Mouse (Mus musculus) brown adipose tissue, adult 24 weeks (tissue): Measurements from ENCODE around the gene Trim25. TPM values are rescaled to one million over a fixed set of nuclear protein-coding genes. Genes with fewer than 3 reads are reported as not detected.
"Not testable (repeated sequence)": the region's sequence is repeated elsewhere in the genome, so short reads cannot be mapped to it uniquely, and the experiment has no call there.

Source experiments
- H3K27ac ChIP-seq: fragments of 200-500 bp; replicated peaks from 2 replicates; pipeline ENCODE4 v1.5.1; 2012; ENCODE audit warnings: low read depth, mild to moderate bottlenecking, low read length
- H3K4me1 ChIP-seq: fragments of 200-500 bp; 2 replicates; pipeline ENCODE4 v1.6.1; 2012; ENCODE audit warnings: low read length, mixed read lengths; ENCODE audit not compliant: control insufficient read depth, insufficient read depth, insufficient read length
- H3K4me3 ChIP-seq: fragments of 200-500 bp; 2 replicates; pipeline ENCODE4 v1.5.1; 2012; ENCODE audit warnings: low read depth, mild to moderate bottlenecking, low read length, moderate library complexity; ENCODE audit not compliant: insufficient read depth
- polyA plus RNA-seq: library from polyadenylated mRNA; stranded (reverse); fragments of >200 nt; gene quantifications from 2 replicates; pipeline ENCODE4 v1.2.4, GENCODE M21; 2012; ENCODE audit not compliant: missing spikeins, insufficient read depth, insufficient read length

The Trim25 gene
- polyA plus RNA-seq, 1 experiment: 8.6 TPM

DNA sequence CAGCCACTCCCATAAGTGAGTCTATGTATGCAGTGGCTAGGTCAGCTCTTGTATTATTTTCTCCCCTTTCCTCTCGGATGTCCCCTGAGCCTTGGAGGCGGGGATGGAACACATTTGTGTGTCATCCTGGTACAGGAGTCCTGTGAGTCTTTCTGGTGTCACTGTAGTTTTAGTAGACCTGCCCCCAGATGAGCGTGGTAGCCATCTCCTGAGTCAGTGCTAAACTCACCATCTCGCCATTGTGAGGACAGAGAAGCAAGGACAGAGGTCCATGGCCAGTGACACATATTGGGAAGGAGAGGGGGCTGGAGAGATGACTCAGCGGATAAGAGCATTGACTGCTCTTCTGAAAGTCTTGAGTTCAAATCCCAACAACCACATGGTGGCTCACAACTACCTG, 22.0 kb upstream of the Trim25 start:
- Histone ChIP-seq H3K4me3 (no peak overlapping the region), H3K4me1 (peaks cover 4% of the 10 kb centered on the region; the same call in 1 of the 2 replicates), H3K27ac (no peak overlapping the region)

DNA sequence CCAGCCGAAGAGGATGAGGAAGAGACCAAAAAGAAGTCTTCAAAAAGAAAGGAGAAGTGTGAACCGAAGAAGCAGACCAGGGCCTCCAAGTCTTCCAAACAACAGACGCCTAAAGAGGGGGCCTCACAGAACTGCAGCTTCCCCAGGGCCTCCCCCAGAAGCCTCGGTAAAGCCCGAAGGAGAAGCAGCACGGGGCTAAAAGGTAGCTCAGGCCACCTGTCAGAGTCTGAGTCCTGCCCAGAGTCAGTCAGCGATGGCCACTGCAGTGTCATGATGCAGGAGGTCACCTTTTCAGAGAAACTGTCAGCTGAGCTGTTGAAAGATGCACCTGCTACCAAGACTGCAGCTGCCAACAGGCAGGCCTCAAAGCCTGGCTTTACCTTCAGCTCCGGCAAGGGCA, 17.8 kb upstream of the Trim25 start:
- Histone ChIP-seq H3K27ac (no peak overlapping the region), H3K4me3 (no peak overlapping the region), H3K4me1 (no peaks in the 10 kb centered on the region)

DNA sequence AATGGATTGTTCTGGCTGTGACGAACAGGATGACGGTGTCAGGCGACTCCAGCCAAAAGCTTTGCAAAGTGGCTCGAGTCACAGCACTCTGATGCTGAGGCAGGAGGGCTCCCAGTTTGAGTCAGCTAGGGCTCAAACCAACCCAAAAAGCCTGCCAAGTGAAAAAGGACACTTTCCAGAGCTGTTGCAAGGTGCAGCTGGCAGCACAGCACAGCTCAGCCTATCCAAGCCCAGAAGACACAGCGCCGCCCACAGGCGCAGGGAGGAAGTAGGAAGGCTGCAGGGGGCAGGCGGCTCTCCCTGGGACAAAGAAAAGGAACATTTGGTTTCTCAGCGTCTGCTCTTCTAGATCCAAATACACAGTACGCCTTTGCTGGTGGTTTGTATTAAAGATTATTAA, 12.6 kb upstream of the Trim25 start:
- Histone ChIP-seq H3K4me1 (no peaks in the 10 kb centered on the region), H3K4me3 (no peak overlapping the region), H3K27ac (no peak overlapping the region)

DNA sequence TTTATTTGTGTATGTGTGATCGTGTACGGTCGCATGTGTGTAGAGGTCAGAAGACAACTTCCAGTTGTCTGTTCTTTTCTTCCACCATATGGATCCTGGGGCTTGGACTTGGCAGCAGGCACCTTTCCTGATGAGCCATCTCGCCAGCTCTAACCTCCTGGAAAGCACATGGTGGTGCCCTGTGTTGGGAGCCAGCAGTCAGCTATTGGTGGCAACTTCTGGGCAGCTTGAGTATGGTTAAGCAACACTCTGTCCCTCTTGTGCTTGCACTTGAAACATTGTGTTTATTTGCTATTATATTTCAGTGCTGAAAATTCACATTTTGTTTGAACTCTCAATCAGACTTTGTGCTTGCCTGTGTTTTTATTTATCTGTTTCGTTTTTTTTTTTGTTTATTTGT, 10.2 kb upstream of the Trim25 start:
- Histone ChIP-seq H3K27ac (no peak overlapping the region), H3K4me1 (no peaks in the 10 kb centered on the region), H3K4me3 (no peak overlapping the region)

DNA sequence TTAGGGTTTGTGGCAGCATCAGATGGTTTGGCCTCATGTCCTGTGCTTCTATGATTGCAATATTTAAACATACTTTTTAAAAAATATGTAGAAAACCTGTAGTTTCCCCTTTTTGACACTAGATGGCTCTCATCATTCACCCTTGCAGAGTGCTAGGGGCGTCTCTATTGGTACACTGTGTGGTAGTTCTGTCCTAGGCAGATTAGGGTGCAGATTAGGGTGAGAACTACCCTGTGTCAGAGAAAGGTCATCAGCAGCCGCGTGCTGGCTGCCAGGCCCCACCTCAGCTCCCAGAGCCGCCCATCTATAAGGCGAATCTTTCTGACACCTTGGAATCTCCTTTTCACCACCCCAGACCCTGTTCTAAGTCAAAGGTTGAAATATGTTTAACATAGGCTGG, 9.6 kb upstream of the Trim25 start:
- H3K27ac ChIP-seq: no peak overlapping the region
- H3K4me1 ChIP-seq: no peaks in the 10 kb centered on the region
- no peak overlapping the region for H3K4me3 ChIP-seq

DNA sequence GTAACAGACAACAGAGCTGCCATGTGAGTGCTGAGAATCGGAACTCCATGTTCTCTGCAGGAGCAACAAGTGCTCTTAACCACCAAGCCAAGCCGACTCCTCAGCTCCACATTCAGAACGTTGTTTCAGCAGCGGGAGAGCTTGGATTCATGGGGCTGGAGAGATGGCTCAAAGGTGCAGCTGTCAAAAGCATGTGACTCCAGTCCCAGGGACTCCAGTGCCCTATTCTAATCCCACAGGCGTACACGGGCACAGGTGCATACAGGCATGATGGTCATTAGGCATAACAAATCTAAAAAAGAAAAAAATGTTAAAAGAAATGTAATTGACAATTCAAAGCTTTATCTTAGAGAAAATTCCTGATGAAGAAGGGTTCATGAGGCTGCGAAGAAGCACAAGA, 6.0 kb upstream of the Trim25 start:
- H3K4me1 ChIP-seq: peaks cover 5% of the 10 kb centered on the region; the same call in 1 of the 2 replicates
- no peak overlapping the region for H3K4me3 ChIP-seq

DNA sequence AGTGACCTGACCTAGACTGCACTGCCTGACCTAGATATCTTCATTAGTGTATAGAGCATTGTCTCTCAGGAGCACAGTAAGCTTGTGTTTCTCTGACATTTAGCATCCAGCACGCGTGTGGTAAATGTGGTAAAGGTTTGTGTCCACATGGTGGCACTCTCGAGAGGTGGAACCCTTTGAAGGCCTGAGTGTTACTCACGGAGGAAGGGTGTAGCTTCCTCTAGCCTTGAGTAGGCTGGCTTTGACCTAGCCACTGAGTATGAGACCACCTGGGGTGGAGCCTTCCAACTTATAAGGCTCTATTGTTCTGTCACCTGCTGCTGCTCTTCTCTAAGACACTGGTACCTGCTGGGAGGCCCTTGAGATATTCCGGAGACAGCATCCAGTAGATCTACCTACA, 5.6 kb upstream of the Trim25 start:
- Histone ChIP-seq H3K4me3 (no peak overlapping the region), H3K27ac (peak overlapping the region; percentile 67), H3K4me1 (peaks cover 7% of the 10 kb centered on the region; the same call in 1 of the 2 replicates)

More for the DNA sequence above, 6.0 kb upstream of the Trim25 start:
- H3K27ac ChIP-seq: no peak overlapping the region

DNA sequence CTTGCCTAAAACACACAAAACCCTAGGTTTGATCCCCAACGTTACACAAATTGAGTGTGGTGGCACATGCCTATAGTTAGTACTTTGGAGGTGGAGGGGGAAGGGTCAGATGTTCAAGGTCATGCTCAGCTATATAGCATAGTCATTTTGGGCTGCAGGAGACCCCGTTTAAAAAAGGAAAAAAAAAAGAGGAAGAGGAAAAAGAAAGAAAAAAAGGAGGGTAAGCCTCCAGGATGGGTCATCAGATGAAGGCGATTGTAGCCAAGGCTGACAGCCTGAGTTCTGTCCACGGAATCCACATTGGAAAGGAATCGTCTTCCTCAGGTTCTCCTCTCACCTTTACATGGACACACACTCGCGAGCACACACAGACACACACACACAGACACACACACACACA, 4.7 kb upstream of the Trim25 start:
- peak overlapping the region; percentile 67 for H3K27ac ChIP-seq
- H3K4me1 ChIP-seq: peaks cover 7% of the 10 kb centered on the region; the same call in 1 of the 2 replicates
- H3K4me3 ChIP-seq: no peak overlapping the region

DNA sequence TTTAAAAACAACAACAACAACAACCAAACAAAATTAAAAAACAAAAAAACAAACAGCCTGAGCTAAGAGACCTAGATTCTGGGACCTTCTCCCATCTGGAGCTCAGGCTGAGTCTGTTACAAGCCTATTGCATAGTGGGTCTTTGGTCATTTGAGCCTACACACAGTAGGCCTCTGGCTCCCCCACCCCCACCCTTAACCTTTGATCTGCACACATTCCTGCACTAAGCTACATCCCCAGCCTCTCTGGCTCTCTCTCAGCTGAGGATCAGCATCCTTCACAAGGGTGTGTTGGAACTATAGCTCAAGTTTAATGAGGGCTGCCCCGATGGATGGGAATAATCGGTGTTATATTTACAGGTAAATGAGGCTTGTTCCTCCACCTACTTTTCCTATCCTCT, 3.6 kb upstream of the Trim25 start:
- Histone ChIP-seq H3K27ac (peak overlapping the region; percentile 94), H3K4me3 (no peak overlapping the region), H3K4me1 (peaks cover 7% of the 10 kb centered on the region; the same call in 1 of the 2 replicates)

DNA sequence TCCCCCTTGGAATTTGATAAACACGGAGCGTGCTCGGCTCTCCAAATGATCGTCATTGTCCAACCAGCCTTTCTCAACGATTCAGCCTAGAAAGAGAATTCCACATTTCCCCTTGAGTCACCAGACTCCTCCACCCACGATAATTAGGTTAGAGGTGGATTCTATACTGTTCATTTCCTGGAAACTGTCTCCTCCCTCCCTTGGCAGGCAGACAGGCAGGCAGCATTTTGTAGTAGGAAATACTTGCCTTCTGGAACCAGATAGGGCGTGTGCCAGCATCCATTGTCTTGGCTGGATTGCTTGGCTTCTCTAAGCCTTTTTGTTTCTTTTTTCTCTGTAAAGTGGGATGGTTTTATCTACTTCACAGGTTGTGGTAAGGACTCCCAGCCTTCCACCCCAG, 2.7 kb upstream of the Trim25 start:
- peak overlapping the region; percentile 94 for H3K27ac ChIP-seq
- H3K4me1 ChIP-seq: peaks cover 10% of the 10 kb centered on the region
- H3K4me3 ChIP-seq: peak overlapping the region; percentile 11; the same call in 1 of the 2 replicates

DNA sequence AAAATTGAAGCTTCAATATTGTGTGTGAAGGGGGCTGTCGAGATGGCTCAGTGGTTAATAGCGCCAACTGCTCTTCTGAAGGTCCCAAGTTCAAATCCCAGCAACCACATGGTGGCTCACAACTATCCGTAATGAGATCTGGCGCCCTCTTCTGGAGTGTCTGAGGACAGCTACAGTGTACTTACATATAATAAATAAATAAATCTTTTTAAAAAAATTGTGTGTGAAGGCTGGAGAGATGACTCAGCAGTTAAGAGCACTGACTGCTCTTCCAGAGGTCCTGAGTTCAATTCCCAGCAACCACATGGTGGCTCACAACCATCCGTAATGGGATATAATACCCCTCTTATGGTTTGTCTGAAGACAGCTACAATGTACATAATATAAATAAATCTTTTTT, 1.8 kb upstream of the Trim25 start:
- not testable (repeated sequence) for H3K4me3 ChIP-seq
- H3K27ac ChIP-seq: peak overlapping the region; percentile 84; the same call in 1 of the 2 replicates

DNA sequence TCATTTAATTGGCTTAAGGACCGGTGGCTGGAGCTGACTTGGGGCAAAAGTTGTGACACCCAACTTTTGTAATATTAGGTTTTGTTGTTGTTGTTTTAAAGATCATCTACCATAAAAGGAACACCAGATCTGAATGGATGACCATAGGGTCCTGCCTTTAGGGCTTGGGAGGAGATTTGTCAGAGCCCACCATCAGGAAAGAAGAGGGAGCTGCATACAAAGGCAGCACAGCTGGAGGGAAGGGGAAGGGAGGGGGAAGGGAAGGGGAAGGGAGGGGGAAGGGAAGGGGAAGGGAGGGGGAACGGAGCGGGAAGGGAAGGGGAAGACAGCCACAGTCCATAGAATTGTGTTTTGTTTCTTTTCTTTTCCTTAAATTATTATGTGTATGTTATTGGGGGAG, 770 bp upstream of the Trim25 start:
- Histone ChIP-seq H3K27ac (peak overlapping the region; percentile 61), H3K4me1 (peaks cover 15% of the 10 kb centered on the region), H3K4me3 (no peak overlapping the region; the same call in 1 of the 2 replicates)

More for the DNA sequence above, 1.8 kb upstream of the Trim25 start:
- H3K4me1 ChIP-seq: not testable (repeated sequence)

DNA sequence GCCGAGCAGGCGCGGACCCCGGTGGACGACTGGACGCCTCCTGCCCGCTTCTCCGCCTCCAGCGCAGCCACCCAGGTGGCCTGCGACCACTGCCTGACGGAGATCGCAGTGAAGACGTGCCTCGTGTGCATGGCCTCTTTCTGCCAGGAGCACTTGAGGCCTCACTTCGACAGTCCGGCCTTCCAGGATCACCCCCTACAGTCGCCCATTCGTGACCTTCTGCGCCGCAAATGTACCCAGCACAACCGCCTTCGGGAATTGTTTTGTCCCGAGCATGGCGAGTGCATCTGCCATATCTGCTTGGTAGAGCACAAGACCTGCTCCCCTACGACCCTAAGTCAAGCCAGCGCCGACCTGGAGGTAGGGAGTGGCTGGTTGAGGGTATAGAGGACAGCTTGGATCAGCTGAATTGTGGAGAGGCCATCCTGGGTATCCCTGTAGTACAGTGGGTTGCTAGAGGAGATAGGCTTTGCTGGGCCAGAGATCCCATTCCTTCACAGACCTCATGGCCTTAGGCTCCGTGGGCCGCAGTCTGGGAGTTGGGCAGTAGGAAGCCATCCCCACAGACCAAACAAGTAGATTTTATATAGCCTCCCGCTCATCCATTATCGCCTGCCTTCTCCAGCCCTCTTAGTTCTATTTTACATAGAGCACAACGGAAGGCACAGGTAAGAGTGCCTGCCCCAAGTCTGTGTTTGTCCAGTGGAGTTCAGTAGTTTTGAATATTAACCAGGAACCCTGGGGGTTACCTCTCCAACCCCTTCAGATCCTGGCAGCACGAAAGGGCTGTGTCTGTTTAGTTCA, 749 bp downstream of the Trim25 start:
- H3K27ac ChIP-seq: peak overlapping the region; percentile 91
- peak overlapping the region; percentile 68 for H3K4me3 ChIP-seq
- H3K4me1 ChIP-seq: peaks cover 25% of the 10 kb centered on the region

DNA sequence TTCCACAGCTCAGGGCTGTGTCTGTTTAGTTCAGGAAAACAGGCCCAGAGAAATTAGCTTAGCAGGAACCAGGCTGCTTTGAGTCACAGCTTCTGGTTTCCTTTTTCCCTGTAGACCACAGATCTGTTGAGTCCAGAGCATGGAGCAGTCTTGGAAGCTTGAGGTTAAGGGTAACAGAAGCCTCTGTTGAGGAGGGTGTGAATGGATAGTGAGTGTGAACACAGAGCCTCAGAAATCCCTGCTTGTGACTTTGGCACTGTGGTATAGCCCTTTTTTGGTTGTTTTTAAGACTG, 1.3 kb downstream of the Trim25 start:
- H3K4me1 ChIP-seq: peaks cover 25% of the 10 kb centered on the region
- peak overlapping the region; percentile 91 for H3K27ac ChIP-seq
- peak overlapping the region; percentile 68 for H3K4me3 ChIP-seq

DNA sequence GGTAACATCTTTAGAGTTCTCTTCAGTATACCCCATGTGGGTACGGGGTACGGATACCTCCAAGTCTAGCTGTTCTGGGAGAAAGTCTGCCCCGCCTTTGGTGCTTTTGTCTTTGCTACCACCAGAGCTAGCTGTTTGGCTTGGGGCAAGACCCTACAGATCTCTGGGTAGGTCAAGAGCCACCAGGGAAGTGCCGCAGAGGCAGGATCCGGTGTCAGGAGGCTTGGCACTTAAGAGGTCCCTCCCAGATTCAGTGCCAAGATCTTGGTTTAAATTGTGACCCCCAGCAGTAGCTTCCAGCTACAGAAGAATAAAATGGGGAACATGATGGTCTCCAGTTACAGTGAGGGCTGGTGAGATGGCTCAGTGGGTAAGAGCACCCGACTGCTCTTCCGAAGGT, 2.4 kb downstream of the Trim25 start:
- peaks cover 22% of the 10 kb centered on the region for H3K4me1 ChIP-seq
- H3K27ac ChIP-seq: peak overlapping the region; percentile 91
- H3K4me3 ChIP-seq: peak overlapping the region; percentile 68

DNA sequence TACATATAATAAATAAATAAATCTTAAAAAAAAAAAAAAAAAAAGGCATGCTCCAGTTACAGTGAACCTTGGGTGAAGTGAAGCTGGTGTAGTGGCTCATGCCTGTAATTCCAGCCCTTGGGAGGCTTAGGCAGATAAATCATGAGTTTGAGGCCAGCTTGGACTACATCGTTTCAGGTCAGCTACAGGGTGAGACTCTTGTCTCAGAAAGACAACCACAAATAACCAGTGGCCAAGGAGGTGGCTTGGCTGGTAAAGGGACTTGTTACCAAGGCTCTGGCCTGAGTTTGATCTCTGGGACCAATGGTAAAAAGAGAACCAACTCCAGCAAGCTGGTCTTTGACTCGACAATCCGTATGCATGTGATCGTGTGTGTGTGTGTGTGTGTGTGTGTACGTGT, 2.9 kb downstream of the Trim25 start:
- peak overlapping the region; percentile 58 for H3K4me3 ChIP-seq
- H3K4me1 ChIP-seq: peaks cover 22% of the 10 kb centered on the region
- H3K27ac ChIP-seq: peak overlapping the region; percentile 83
